Mouse (Mus musculus) lung, embryonic 15.5 days (tissue): Measurements from ENCODE around the gene Prmt3. TPM values are rescaled to one million over a fixed set of nuclear protein-coding genes. Genes with fewer than 3 reads are reported as not detected.

ENCODE experiments used
- ATAC-seq: fragments of 200-750 bp; cut with Nextera tagmentation; 2 replicates; pipeline ENCODE4 v1.8.0; 2017; ENCODE audit warnings: moderate number of reproducible peaks, borderline replicate concordance; ENCODE audit not compliant: low FRiP score, low TSS enrichment; ENCODE audit errors: extremely low read depth
- H3K27ac ChIP-seq: fragments of 300-500 bp; sonication (generic); 2 replicates; pipeline ENCODE4 v1.5.1; 2015; ENCODE audit warnings: moderate library complexity, mild to moderate bottlenecking, inconsistent platforms
- H3K27me3 ChIP-seq: fragments of 300-500 bp; sonication (generic); 2 replicates; pipeline ENCODE4 v1.6.1; 2015; ENCODE audit warnings: inconsistent platforms
- H3K36me3 ChIP-seq: fragments of 300-500 bp; sonication (generic); 2 replicates; pipeline ENCODE4 v1.6.1; 2015; ENCODE audit warnings: inconsistent platforms
- H3K4me1 ChIP-seq: fragments of 300-500 bp; sonication (generic); 2 replicates; pipeline ENCODE4 v1.6.1; 2015; ENCODE audit warnings: inconsistent platforms
- H3K4me2 ChIP-seq: fragments of 300-500 bp; sonication (generic); 2 replicates; pipeline ENCODE4 v1.6.1; 2015; ENCODE audit warnings: inconsistent platforms, mild to moderate bottlenecking, moderate library complexity
- H3K4me3 ChIP-seq: fragments of 300-500 bp; sonication (generic); 2 replicates; pipeline ENCODE4 v1.5.1; 2015; ENCODE audit warnings: mild to moderate bottlenecking, inconsistent platforms
- H3K9ac ChIP-seq: fragments of 300-500 bp; sonication (generic); 2 replicates; pipeline ENCODE4 v1.6.1; 2015; ENCODE audit warnings: inconsistent platforms
- H3K9me3 ChIP-seq: fragments of 300-500 bp; sonication (generic); 2 replicates; pipeline ENCODE4 v1.6.1; 2016; ENCODE audit warnings: inconsistent platforms
- WGBS: fragments of 180-500 bp; shearing (Covaris S2); methylation state at CpG from one replicate; pipeline ENCODE4 v1.1.7; 2015; 5-methylcytosine and 5-hydroxymethylcytosine counted together
- polyA plus RNA-seq: library from polyadenylated mRNA; unstranded; fragments of >200 nt; fragmentation: Nextera tagmentation; extraction: Ambion mirVana; gene quantifications from 2 replicates; pipeline ENCODE4 v1.2.1, GENCODE M21; 2015

Gene Prmt3
- polyA plus RNA-seq: 55.1 and 55.6 TPM in 2 replicates

- H3K27me3 ChIP-seq: no peaks in the 10 kb centered on the region
- WGBS: under 1% methylated on average over 75 of the region's 92 CpGs
- H3K9ac ChIP-seq: peak within 1 kb of the TSS; percentile 69
- H3K4me3 ChIP-seq: peak within 1 kb of the TSS; percentile 84
- H3K36me3 ChIP-seq: peaks cover 20% of the 10 kb centered on the region
- H3K4me1 ChIP-seq: peaks cover 23% of the 10 kb centered on the region
- H3K4me2 ChIP-seq: peak within 1 kb of the TSS; percentile 87
- peak; percentile 97 for ATAC-seq
- H3K27ac ChIP-seq: peak within 1 kb of the TSS; percentile 80
- no peaks in the 10 kb centered on the region for H3K9me3 ChIP-seq
Measured at GRCm38 (mm10) chr7:49778114-49778901, at the start of gene Prmt3. Gene Prmt3, plus strand, starts transcription at chr7:49778346.

DNA sequence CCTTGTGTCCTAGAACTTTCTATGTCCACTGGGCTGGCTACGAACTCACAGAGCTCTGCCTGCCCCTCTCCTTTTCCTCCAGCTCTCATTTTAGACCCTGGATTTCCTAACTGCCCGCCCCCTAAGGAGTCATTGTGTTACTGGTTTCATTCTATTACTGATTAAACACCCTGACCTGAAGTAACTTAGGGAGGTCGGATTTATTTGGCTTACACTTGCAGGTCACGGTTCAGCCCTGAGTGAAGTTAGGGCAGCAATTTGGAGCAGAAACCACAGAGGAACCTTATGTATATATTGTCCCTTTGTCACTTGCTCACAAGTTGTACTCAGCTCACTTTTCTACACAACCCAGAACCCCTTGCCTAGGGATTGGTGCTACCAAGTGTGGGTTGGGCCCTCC lies 43.8 kb upstream of the Prmt3 start:
- ATAC-seq: no peak
- Histone ChIP-seq H3K9me3 (no peaks in the 10 kb centered on the region), H3K4me1 (peaks cover 10% of the 10 kb centered on the region), H3K27me3 (no peaks in the 10 kb centered on the region), H3K4me3 (no peak overlapping the region), H3K4me2 (no peak overlapping the region), H3K36me3 (no peaks in the 10 kb centered on the region), H3K9ac (no peak overlapping the region), H3K27ac (no peak overlapping the region)
- WGBS: 46% methylated on average over 4 of the region's 4 CpGs

DNA sequence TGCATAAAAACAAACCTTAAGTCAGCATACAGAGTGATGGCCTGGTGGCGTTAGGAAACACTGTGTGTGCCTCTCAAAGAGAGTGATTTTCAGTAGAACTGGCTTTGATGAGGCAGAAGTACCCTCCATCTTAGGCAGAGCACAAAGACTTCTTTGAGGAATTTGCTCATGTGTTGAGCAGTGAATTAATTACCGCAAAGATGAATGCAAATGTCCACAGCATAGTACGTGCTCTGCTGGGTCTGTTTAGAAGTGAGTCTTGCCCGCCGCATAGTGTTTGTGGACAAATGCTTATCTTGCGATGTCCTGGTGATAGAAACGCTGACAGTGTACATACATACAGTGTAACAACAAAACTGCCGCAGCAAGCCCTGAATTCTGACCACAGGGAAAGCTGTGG lies 38.7 kb upstream of the Prmt3 start:
- Histone ChIP-seq H3K9me3 (no peaks in the 10 kb centered on the region), H3K4me2 (no peak overlapping the region), H3K27ac (no peak overlapping the region), H3K9ac (no peak overlapping the region), H3K4me3 (no peak overlapping the region), H3K4me1 (peaks cover 13% of the 10 kb centered on the region), H3K36me3 (no peaks in the 10 kb centered on the region), H3K27me3 (no peaks in the 10 kb centered on the region)
- ATAC-seq: no peak
- 33% methylated on average over 8 of the region's 8 CpGs for WGBS

DNA sequence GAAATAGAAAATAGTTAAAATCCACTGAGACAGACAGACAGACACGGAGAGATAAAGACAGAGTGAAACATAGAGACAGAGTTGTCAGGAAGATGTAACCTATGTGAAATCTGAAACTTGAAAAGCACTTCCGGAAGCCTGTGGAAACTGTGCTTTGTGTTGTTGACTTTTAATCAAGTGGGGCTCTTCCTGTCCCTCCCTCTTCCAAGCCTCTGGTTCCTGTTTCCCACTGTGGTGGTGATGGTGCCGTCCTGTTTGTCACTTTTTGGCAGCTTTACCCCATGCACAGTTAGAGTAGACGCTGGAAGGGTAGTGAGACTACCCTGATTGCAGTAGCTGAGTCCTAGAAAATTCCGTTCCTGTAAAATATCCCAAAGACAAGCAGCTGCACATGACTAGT lies 36.7 kb upstream of the Prmt3 start:
- no peak overlapping the region for H3K9ac ChIP-seq
- H3K27me3 ChIP-seq: no peaks in the 10 kb centered on the region
- no peak; the same call in 1 of the 2 replicates for ATAC-seq
- 15% methylated on average over 5 of the region's 5 CpGs for WGBS
- H3K4me2 ChIP-seq: no peak overlapping the region
- peaks cover 13% of the 10 kb centered on the region for H3K4me1 ChIP-seq
- H3K36me3 ChIP-seq: no peaks in the 10 kb centered on the region
- no peaks in the 10 kb centered on the region for H3K9me3 ChIP-seq
- H3K4me3 ChIP-seq: no peak overlapping the region
- H3K27ac ChIP-seq: no peak overlapping the region

DNA sequence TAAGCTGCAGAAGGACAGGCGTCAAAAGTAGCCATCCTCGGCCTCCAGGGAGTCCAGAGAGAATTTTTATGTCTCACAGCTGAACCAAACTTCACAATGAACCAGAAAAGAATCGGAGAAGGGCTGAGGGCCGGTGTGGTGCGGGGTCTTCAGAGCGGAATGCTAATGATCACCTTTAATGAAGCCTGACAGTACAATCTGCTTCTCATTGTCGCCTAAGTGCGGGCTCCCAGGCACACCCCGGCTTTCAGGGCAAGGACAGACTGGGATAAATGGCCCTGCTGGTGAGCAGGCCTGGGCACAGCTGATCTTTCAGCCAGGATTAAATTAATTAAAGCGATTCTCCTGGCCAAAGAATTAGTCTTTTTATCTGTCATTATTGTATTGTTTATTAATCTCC lies 36.2 kb upstream of the Prmt3 start:
- H3K27me3 ChIP-seq: no peaks in the 10 kb centered on the region
- H3K9ac ChIP-seq: no peak overlapping the region
- no peak overlapping the region for H3K4me3 ChIP-seq
- ATAC-seq: no peak
- H3K4me1 ChIP-seq: peaks cover 13% of the 10 kb centered on the region
- no peaks in the 10 kb centered on the region for H3K9me3 ChIP-seq
- no peak overlapping the region for H3K4me2 ChIP-seq
- 50% methylated on average over 10 of the region's 10 CpGs for WGBS
- H3K27ac ChIP-seq: no peak overlapping the region
- no peaks in the 10 kb centered on the region for H3K36me3 ChIP-seq

DNA sequence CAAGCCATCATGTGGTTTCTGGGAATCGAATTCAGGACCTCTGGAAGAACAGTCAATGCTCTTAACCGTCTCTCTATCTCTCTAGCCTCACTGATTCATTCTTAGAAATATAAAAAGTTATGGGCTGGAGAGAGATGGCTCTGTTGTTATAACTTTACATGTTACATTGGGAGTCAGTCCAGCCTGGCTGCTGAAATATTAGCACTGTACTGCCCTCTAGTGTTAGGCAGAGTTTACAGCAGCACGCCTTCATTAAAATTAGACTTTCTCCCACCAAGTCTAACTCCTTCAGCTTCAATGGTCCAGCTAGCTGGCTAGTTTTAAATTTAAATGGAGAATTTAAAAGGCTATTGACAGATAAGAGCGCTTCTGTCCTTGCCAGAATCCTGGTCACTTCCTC lies 27.0 kb upstream of the Prmt3 start:
- no peak for ATAC-seq
- 7% methylated on average over 4 of the region's 4 CpGs for WGBS
- peaks cover 10% of the 10 kb centered on the region for H3K4me1 ChIP-seq

DNA sequence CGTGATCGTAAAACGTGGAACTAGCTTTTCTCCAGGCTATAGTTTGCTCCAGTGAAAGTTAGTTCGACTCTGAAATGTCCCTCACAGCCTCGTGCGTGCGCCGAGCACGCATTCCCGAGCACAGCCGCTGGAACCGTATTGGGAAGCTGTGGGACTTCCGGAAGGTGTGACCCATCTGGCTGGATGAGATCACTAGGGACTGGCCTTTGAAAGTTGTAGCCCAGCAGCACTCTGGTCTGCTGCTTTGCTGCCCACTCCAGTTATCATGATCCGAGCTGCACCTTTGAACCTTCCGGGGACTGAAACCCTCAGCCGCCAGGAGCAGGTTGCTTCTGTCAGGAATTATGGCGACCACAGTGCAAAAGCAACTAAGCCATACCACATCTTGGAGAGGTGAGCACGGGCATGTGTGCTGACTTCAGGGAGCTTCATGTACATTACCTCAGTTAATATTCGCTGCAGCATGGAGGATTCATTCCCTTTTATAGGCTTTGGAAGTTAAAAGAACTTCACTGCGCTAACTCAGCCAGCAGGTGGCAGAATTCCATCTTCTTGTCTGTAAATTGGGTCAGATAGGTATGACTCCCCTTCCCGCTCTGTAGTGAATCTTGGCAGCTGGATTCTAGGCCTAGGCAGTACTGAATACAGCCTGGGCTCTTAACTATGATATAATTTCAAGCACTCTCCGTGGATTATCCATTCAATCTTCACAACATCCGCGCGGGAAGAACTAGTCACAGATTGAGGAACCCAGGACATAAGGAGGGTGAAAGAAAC lies 25.2 kb upstream of the Prmt3 start:
- ATAC-seq: no peak
- peak overlapping the region; percentile 1; the same call in 1 of the 2 replicates for H3K4me3 ChIP-seq
- WGBS: 24% methylated on average over 25 of the region's 25 CpGs

More for the DNA sequence above, 27.0 kb upstream of the Prmt3 start:
- Histone ChIP-seq H3K27ac (no peak overlapping the region), H3K4me2 (no peak overlapping the region), H3K27me3 (peaks cover 21% of the 10 kb centered on the region), H3K9ac (no peak overlapping the region), H3K4me3 (no peak overlapping the region), H3K36me3 (no peaks in the 10 kb centered on the region), H3K9me3 (no peaks in the 10 kb centered on the region)

DNA sequence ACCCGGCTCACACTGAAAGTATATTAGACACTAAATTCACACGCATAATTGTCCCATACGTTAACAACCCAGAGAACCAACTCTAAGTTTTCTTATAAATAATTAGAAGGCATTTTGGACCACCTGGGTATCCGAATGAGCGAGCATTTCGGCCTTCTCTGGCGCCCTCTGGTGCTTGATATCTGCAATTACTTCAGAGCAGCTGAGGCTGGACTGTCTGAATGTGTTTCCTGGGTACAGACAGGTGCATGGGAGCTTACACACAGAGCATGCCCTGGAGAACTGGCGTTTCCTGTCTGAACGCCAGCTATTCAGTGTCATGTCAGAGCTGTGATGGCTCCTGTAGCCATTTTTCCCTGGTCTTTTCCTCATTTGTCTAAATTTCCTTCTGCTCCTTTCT lies 23.4 kb upstream of the Prmt3 start:
- H3K27me3 ChIP-seq: peaks cover 21% of the 10 kb centered on the region
- 3% methylated on average over 9 of the region's 9 CpGs for WGBS
- no peak overlapping the region for H3K4me3 ChIP-seq
- no peak overlapping the region for H3K9ac ChIP-seq
- H3K4me1 ChIP-seq: peaks cover 16% of the 10 kb centered on the region
- no peaks in the 10 kb centered on the region for H3K9me3 ChIP-seq
- no peak overlapping the region for H3K4me2 ChIP-seq
- H3K27ac ChIP-seq: no peak overlapping the region
- H3K36me3 ChIP-seq: no peaks in the 10 kb centered on the region
- ATAC-seq: no peak

More for the DNA sequence above, 25.2 kb upstream of the Prmt3 start:
- Histone ChIP-seq H3K4me2 (peak overlapping the region; percentile 48), H3K27me3 (peaks cover 21% of the 10 kb centered on the region), H3K9ac (no peak overlapping the region), H3K27ac (no peak overlapping the region), H3K9me3 (no peaks in the 10 kb centered on the region), H3K4me1 (peaks cover 10% of the 10 kb centered on the region), H3K36me3 (no peaks in the 10 kb centered on the region)

- Histone ChIP-seq H3K9me3 (no peaks in the 10 kb centered on the region), H3K27me3 (no peaks in the 10 kb centered on the region), H3K9ac (peak within 1 kb of the TSS; percentile 50), H3K4me1 (0 out of 2 replicates have a peak, but pooled peaks cover 6% of the 10 kb centered on the region), H3K4me3 (peak within 1 kb of the TSS; percentile 59), H3K27ac (no peak within 1 kb of the TSS), H3K36me3 (no peaks in the 10 kb centered on the region), H3K4me2 (peak within 1 kb of the TSS; percentile 86)
- under 1% methylated on average over 41 of the region's 42 CpGs for WGBS
- ATAC-seq: peak; percentile 90
Measured at GRCm38 (mm10) chr7:49758934-49759571, 19.1 kb upstream of the Prmt3 start, which contains the start of gene Htatip2. Gene Htatip2, plus strand, starts transcription at chr7:49759115.

DNA sequence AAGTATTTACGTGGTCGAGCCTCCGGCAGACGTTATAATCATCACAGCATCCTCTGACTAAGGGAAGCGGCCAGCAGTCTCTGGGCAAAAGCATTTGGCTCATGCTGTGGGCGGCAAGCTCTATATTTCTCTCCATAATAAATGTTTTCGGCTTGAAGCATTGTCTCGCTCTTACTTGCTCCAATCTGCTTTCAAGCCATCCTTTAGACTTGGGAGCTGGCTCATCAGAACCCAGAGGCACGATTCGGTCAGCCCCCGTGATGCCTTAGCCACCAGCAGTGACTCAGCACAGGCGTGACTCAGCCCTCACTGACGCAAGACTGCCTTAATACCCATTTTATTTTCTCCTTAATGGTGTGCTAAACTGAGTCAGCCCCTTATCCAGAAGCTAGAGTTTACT lies 15.5 kb upstream of the Prmt3 start:
- Histone ChIP-seq H3K4me1 (0 out of 2 replicates have a peak, but pooled peaks cover 6% of the 10 kb centered on the region), H3K4me2 (no peak overlapping the region), H3K4me3 (no peak overlapping the region), H3K36me3 (no peaks in the 10 kb centered on the region), H3K9ac (no peak overlapping the region), H3K27me3 (no peaks in the 10 kb centered on the region), H3K9me3 (no peaks in the 10 kb centered on the region), H3K27ac (no peak overlapping the region)
- ATAC-seq: no peak
- 68% methylated on average over 13 of the region's 13 CpGs for WGBS

DNA sequence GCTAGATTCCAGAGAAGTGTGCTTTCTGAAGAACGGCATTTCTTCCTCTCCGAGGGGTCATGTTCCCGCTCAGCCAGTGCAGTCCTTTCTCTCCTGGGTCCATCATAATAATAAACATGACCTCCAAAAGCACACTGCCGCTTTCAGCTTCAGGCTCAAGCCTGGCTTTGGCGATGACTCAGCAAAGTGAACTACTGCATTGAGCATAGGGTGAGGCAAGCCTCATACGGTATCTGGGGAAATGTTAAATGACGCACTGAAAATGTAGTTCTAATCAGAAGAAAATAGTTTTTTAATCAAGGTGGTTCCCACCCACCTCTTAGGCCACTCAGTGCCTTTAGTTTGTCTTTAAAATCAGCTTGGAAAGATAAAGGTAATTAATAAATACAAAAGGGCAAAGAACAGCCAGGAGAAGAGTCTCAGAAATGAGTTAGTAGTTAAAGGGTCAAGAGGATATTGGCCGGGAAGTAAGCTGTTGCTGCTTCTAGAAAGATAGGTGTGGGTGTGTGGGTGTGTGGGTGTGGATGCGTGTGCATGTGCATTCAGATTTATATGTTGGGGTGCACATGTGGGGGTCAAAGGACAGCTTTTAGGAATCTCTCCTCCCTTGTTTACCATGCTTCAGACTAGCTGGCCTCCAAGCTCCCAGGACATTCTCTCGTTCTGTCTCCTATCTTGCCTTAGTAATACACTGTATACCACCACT lies 14.0 kb upstream of the Prmt3 start:
- no peak overlapping the region for H3K4me2 ChIP-seq
- H3K4me1 ChIP-seq: 0 out of 2 replicates have a peak, but pooled peaks cover 1% of the 10 kb centered on the region
- no peak for ATAC-seq
- H3K36me3 ChIP-seq: no peaks in the 10 kb centered on the region
- WGBS: 51% methylated on average over 10 of the region's 10 CpGs
- no peak overlapping the region for H3K4me3 ChIP-seq
- no peak overlapping the region for H3K27ac ChIP-seq
- H3K27me3 ChIP-seq: no peaks in the 10 kb centered on the region
- no peak overlapping the region for H3K9ac ChIP-seq
- H3K9me3 ChIP-seq: no peaks in the 10 kb centered on the region
